Mouse (Mus musculus): ENCODE measurements around the gene Rai14. TPM values are rescaled to one million over a fixed set of nuclear protein-coding genes. Genes with fewer than 3 reads are reported as not detected.

Rai14 gene
- polyA plus RNA-seq, 2 experiments from 2014 or later = 0.47 to 1.2 TPM

GRCm38 (mm10) chr15:10646297-10646696 is 68.1 kb downstream of the Rai14 start:
- no peak for ATAC-seq

GRCm38 (mm10) chr15:10645101-10645500 is 69.3 kb downstream of the Rai14 start:
- ATAC-seq = no peak

DNA sequence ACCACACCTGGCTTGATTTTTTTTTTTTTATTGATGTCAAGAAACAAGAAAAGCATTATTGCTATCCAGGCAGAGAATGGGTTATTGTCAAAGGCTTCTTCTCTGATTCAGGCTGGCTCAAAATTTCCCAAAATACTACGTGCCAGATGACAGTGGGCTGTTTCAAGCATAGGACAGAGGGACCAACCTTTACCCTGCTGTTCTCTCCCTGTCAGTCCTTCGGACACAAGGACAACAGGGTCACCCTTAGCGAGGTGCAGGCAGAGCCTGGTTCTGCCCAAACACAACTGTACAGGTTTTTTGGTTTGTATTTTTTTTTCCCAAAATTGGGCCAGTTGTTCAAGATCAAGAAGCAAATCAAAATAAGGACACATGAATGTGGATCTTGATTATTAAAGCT is 70.6 kb downstream of the Rai14 start:
- ATAC-seq = no peak

DNA sequence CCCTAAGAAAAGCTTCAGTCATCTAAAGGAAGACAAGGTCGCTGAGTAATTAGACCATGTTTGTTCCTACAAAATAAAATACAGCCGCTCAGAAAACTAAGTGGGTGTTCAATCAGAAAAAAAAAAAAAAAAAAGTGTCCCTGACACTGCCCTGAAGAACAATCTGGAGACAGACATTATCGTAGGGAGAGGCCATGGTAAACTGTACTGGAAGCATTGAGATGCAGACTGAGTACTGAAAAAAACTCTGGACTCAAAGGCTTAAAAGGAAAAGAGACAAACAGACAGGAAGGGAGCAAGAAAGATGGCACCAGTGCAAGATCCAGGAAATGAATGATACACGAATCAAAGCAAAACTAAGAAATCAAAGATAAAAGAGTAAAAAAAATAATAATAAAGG is 71.2 kb downstream of the Rai14 start:
- no peak for ATAC-seq

DNA sequence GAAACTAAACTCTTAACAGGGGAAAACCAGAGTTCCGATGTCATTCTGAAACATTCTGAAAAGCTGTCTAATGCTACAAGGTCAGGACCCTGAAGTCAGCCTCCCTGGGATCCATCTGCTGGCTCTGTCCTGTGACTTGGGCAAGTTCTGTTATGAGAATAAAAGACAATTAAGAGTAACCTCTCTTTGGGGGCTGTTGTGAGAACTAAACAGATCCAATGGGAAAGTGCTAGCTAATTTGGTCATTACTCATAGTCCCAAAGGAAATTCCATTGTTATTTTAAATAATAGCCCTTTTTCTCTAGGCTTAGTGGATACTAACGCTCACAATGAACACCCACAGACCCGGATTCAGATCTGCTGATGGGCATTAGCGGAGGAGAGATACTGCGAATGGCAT is 72.0 kb downstream of the Rai14 start:
- ATAC-seq = no peak

DNA sequence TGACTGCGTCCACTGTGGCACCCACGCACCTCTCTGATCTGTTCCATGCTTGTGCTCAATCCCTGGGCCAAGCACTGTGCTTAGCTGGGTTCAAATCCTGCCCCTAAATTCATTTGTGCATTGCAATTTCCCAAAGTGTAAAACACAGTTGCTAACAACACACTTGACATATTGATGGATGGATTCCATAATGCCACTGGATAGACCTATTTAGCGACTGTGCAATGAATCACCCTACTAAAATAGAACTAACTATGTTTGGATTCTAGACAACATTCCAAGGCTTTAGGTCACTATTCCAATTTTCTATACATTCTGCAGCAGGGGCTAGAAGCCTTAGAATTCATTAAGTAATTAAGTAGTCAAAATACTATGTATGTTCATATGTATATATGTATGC is 73.7 kb downstream of the Rai14 start:
- ATAC-seq = no peak

- no peak for ATAC-seq
Measured at GRCm38 (mm10) chr15:10637251-10637793, 77.1 kb downstream of the Rai14 start.

DNA sequence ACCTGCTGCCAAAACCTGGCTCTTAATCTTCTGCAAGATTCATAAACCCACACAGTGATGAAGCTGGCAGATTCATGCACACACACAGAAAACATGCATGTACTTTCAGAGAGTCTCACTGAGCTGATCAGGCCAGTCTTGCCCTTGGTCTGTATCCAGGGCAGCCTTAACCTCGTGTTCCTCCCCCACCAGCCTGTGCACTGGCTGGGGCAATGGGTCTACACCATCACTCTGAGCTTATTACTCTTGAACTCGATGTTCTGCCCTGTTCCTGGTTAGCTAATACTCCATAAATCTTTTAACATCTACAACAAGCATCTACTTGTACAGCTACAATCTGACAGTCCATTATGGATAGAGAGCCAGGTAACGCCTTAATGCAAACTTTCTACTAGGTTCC is 77.6 kb downstream of the Rai14 start:
- ATAC-seq = no peak

GRCm38 (mm10) chr15:10635121-10635520 is 79.3 kb downstream of the Rai14 start:
- ATAC-seq = no peak

DNA sequence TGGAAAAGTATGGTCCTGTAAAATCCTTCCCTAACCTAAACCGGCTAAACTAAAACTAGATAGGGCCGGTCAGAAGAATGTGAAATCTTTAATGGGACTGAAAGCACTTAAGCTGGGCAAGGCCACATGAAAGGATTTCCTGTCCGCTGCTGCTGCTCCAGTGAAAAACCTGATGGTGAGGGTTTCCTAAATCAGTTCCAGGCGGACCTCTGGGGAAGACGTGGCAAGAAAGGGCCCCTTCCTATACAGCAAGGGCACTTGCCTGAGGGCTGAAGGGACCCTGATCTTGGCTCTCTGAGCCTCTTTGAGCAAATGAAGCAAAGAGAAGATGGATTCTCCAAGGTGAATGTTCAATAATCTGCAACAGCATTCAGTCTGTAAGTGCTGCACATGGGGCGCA is 80.2 kb downstream of the Rai14 start:
- no peak for ATAC-seq

DNA sequence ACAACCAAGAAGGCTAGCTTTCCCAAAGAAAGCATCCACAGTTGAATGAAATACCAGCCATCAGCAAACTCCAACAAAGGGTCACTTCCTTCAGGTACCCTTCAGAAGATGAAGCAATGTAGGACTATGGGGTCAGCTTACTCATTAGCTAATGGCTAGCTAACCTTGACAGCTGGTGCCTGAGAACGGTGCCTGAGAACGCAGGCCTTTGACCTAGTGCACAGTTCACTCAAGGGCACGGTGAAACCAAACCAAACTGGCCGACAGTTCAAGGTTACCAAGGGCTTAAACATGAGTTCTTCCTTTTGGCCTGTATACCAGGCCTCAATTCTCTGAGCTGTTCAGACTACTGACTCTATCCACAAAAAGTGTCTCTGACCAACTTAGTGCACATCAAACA is 81.0 kb downstream of the Rai14 start:
- ATAC-seq = no peak

DNA sequence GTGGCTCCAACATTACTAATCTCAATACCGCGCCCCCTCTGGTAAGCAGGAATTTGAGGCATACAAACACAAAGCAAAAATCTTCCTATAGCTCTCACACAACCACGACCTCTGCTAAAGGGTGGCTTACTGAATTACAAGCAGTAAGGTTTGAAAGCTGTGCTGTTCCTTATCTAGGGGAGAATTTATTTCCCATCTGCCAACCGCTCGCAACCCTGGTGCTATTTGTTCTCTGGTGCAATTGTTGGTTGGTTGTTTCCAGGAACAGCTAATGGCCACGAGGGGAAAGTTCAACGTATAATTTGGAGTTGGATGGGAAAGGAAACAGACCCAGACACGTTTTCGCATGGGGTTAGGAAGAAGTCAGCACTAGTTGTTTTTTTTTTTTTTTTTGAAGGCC is 81.8 kb downstream of the Rai14 start:
- ATAC-seq = no peak

DNA sequence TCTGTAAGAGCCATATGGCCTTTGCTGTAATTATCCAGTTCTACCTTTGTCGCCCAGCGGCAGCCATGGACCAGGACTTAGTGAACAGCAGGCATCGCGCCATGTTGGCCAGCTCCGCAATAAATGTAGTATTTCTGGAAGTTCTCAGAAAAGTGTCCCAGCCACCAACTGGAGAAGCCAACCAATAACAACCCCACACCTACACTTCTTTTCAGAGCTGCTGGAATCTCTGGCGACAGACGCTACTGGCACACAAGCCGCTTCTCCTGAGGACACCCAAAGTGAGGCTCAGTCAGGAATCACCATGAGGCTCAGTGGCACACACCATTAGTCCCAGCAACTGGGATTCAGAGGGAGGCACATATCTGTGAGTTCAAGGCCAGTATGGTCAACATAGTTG is 82.4 kb downstream of the Rai14 start:
- ATAC-seq = no peak

GRCm38 (mm10) chr15:10631541-10631940 is 82.9 kb downstream of the Rai14 start:
- ATAC-seq = no peak

- no peak for ATAC-seq
Measured at GRCm38 (mm10) chr15:10628980-10629346, 85.5 kb downstream of the Rai14 start.

DNA sequence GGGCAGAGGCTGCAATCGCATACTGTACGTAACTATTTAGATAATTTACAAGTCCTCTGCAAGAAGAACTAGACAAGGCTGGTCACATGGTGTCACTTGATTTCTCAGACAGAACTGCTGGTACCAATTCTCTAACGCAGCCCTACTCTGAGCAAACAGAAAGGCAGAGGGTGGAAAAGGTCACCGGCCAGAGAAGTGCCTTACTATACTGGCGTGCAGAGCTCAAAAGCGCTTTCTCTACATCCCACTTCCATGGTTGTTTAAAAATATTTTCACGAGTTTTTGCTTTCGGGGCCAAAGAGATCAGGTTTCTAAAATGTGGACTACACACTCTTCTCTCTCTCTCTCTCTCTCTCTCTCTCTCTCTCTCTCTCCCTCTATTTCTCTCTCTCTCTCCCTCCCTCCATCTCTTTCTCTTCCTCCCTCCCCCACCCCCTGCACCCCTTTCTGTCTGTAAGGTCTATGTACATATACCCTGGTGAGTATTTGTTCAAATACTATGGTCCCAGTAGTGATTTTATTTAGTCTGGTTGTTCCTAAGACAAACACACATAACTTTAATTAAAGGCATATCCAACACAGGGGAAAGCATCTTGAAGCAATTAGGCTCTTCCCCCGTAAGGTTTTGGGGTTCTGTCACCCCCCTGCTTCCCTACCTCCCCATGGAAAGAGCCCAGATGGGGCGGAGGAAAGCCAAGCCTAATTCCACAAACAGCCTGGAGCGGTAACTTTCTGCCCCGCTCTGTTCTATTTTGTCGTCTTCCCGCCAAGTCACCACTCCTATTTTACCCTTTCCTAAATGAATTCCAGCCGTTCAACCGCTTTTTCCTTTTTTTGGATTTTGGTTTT is 86.1 kb downstream of the Rai14 start:
- no peak for ATAC-seq

- ATAC-seq = no peak
Measured at GRCm38 (mm10) chr15:10623571-10624227, 90.7 kb downstream of the Rai14 start.

DNA sequence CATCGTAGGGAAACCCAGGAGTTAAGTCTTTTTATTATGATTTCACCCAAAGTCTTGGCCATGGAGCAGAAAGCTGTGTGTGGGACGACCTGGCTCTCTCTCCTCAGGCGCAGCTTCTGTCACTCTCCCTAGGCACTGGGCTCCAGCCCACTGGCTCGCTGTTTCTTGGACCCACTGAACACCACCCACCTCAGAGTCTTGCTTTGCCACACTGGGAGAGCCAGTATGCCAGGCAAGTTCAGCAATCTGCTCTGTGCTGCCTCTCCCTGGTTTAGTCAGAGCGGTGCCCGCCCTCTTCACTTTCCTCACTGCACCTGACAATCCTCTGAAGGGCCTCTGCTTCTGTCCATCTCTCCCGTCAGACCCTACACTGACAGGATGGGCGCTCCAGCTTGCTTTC is 93.2 kb downstream of the Rai14 start:
- ATAC-seq = no peak

- no peak for ATAC-seq
Measured at GRCm38 (mm10) chr15:10619678-10620077, 94.7 kb downstream of the Rai14 start.

GRCm38 (mm10) chr15:10618276-10618675 is 96.1 kb downstream of the Rai14 start:
- no peak for ATAC-seq

- ATAC-seq = no peak
Measured at GRCm38 (mm10) chr15:10616001-10616400, 98.4 kb downstream of the Rai14 start.

GRCm38 (mm10) chr15:10611040-10611439 is 103.4 kb downstream of the Rai14 start:
- no peak for ATAC-seq

DNA sequence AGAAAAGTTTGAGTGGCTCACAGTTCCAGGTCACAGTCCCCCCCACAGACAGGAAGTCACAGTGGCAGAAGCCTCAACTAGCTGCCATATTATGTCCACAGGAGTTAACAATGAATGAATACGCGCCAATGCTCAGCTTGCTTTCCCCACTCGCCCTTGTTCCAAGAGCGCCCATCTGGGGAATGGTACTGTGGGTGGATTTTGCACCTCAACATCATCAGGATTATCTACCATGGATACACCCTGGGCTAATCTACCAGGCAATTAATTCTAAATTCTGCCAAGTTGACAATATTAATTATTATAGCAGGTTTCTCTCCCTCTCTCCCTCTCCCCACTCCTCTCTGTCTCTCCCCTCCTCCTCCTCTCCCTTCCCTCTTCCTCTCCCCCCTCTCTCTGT is 105.3 kb downstream of the Rai14 start:
- no peak for ATAC-seq

- no peak for ATAC-seq
Measured at GRCm38 (mm10) chr15:10608508-10609098, 105.8 kb downstream of the Rai14 start.

All from CD4-positive, CD25-positive, alpha-beta regulatory T cell, adult 4 months (primary cell).